Mouse (Mus musculus): ENCODE measurements around the gene Emilin2. TPM values are rescaled to one million over a fixed set of nuclear protein-coding genes. Genes with fewer than 3 reads are reported as not detected.

Gene Emilin2
- polyA plus RNA-seq, 1 experiment = 1.6 TPM

DNA sequence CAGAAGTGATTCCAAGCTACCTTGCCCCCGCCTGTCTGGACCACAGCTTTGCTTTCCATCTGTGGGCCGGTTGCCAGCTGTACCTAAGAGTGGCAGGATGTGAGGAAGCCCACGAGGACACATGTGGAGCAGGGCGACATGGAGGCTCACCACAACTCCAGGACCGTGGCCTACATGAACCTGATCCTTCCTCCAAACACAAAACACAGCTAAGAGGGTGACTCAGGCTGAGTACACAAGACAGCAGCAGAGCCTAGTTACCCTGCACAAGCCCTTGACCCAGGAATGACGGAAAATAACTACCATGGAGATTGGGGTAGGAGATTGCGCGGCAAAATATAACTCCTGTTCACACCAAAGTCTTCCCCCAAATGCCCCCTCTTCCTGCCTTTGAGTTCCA is 44.4 kb downstream of the Emilin2 start:
- DNase-seq (ENCODE audit: extremely low spot score in 1 of 2, low spot score in 1 of 2) = no peak

- no peak for DNase-seq (ENCODE audit: extremely low spot score in 1 of 2, low spot score in 1 of 2)
Measured at GRCm38 (mm10) chr17:71265336-71266051, 46.3 kb downstream of the Emilin2 start.

DNA sequence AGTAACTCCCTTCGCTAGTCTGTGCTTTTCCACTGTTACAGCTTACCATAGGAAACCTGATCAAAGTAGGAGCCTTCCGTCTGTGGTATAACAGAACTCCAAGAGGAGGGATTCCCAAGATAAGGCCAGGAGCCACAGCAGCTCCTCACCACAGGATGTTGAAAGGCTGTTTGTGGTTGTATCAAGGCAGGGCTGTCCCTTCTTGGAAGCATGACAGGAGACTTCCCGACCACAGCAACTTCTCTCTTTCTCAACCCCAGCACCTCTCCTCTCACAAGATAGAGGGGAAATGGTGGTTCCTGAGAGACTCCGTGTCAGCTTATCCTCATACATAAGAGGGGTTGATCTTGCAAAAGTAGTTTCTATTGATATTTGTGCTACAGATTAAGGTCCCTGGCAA is 47.0 kb downstream of the Emilin2 start:
- DNase-seq (ENCODE audit: extremely low spot score in 1 of 2, low spot score in 1 of 2) = no peak

DNA sequence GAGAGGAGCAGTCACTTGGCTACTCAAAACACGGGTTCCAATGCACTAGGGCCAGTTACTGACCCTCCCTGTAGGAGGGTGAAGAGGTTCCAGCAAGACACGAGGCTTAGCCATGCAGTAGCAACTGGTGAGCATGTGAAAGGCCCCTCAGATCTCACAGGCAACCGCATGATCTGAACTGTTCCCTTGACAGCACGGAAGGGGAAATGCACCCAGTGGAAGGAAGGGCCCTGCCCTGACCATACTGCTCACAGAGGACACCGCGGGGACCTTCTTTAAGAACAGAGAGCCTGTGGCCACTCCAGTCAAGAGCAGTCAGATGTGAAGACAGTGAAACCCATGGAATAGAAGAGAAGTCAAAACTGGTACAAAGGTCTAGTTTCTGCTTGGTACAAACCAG is 48.6 kb downstream of the Emilin2 start:
- no peak for DNase-seq (ENCODE audit: extremely low spot score in 1 of 2, low spot score in 1 of 2)

GRCm38 (mm10) chr17:71260658-71261057 is 51.1 kb downstream of the Emilin2 start:
- no peak for DNase-seq (ENCODE audit: extremely low spot score in 1 of 2, low spot score in 1 of 2)

GRCm38 (mm10) chr17:71259727-71260126 is 52.1 kb downstream of the Emilin2 start:
- no peak for DNase-seq (ENCODE audit: extremely low spot score in 1 of 2, low spot score in 1 of 2)

GRCm38 (mm10) chr17:71256806-71257536 is 54.8 kb downstream of the Emilin2 start:
- DNase-seq (ENCODE audit: extremely low spot score in 1 of 2, low spot score in 1 of 2) = no peak

- DNase-seq (ENCODE audit: extremely low spot score in 1 of 2, low spot score in 1 of 2) = no peak
Measured at GRCm38 (mm10) chr17:71256068-71256615, 55.6 kb downstream of the Emilin2 start.

- DNase-seq (ENCODE audit: extremely low spot score in 1 of 2, low spot score in 1 of 2) = no peak
Measured at GRCm38 (mm10) chr17:71254736-71255135, 57.0 kb downstream of the Emilin2 start.

DNA sequence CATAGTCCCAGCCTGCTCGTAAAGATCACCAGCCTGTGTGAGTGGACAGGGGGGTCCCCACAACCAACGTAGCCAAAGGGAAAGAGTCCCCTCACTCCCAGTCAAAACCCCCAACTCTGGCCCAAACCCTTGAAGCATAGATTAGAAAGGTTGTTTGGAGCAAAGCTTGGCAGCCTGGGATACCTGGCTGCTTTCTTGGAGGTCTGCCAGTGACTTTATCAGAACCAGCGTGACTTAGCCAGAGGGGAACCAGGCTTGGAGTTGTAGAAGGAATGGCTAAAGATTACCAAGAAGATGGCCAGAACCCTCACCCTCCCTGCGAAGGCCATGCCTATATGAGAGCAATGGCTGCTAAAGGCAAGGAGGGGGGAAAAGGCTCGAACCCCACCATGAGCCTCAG is 57.7 kb downstream of the Emilin2 start:
- no peak for DNase-seq (ENCODE audit: extremely low spot score in 1 of 2, low spot score in 1 of 2)

DNA sequence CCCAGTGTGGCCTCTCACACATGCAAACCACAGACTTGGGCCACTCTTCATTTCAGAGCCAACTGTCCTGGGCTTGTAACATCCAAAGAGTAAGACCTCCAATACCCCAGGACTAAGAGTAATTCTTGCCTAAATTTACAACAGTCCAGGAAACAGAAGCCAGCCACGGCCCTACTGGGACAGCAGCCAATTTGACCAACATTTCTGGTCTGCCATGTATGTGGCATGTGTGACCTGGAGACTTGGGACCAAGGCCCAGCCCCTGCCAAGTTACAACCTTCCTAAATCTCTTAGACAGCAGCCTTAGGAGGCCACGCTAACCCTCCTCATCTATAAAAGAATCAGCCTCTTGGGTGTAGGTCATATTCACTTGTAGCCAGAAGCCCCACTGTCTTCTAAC is 58.4 kb downstream of the Emilin2 start:
- DNase-seq (ENCODE audit: extremely low spot score in 1 of 2, low spot score in 1 of 2) = no peak

GRCm38 (mm10) chr17:71252101-71252500 is 59.7 kb downstream of the Emilin2 start:
- no peak for DNase-seq (ENCODE audit: extremely low spot score in 1 of 2, low spot score in 1 of 2)

DNA sequence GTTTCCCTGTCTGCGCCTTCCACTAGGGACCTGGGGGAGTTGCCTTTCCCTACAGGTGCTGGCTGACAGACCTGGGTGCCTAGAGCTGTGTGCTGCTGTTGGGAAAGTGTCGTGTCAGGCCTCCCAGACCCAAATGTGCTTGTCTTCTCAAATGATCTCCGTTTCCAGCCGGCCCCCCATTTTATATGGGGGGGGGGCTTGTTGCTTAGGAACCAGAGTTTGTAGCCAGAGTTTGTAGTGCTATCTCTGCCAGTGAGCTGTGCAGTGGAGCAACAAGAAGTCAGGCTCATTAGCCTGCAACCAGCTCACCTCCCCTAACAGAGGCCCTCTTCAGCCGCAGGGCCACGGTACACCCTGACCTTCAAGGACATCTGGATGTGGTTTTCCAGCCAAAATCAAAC is 60.2 kb downstream of the Emilin2 start:
- DNase-seq (ENCODE audit: extremely low spot score in 1 of 2, low spot score in 1 of 2) = no peak

GRCm38 (mm10) chr17:71250819-71251600 is 60.8 kb downstream of the Emilin2 start:
- DNase-seq (ENCODE audit: extremely low spot score in 1 of 2, low spot score in 1 of 2) = peak; percentile 41 to 59

GRCm38 (mm10) chr17:71250046-71250445 is 61.7 kb downstream of the Emilin2 start:
- no peak for DNase-seq (ENCODE audit: extremely low spot score in 1 of 2, low spot score in 1 of 2)

GRCm38 (mm10) chr17:71248963-71249362 is 62.8 kb downstream of the Emilin2 start:
- peak in 1 of 2 experiments; percentile 46 for DNase-seq (ENCODE audit: extremely low spot score in 1 of 2, low spot score in 1 of 2)

- DNase-seq (ENCODE audit: extremely low spot score in 1 of 2, low spot score in 1 of 2) = no peak
Measured at GRCm38 (mm10) chr17:71246022-71246421, 65.8 kb downstream of the Emilin2 start.

- DNase-seq (ENCODE audit: extremely low spot score in 1 of 2, low spot score in 1 of 2) = no peak
Measured at GRCm38 (mm10) chr17:71245133-71245532, 66.6 kb downstream of the Emilin2 start.

DNA sequence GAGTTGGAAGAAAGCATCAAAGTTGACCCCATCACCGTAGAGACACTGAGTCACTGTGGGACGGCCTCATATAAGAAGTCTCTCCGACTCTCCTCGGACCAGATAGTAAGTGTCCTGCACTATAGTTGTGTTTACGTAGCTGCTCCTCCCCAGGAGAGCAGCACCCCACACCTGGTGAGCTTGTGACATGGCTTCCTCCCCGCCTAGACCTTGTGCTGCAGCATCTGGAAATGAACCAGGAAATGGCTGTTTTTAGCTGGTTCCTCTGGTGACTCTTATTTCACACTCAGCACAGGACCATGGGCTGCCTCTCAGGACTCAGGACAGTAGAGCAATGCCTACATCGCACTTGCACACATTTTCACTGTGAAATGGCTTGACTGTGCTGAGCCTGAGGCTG is 69.1 kb downstream of the Emilin2 start:
- DNase-seq (ENCODE audit: extremely low spot score in 1 of 2, low spot score in 1 of 2) = no peak

GRCm38 (mm10) chr17:71240811-71241210 is 71.0 kb downstream of the Emilin2 start:
- no peak for DNase-seq (ENCODE audit: extremely low spot score in 1 of 2, low spot score in 1 of 2)

DNA sequence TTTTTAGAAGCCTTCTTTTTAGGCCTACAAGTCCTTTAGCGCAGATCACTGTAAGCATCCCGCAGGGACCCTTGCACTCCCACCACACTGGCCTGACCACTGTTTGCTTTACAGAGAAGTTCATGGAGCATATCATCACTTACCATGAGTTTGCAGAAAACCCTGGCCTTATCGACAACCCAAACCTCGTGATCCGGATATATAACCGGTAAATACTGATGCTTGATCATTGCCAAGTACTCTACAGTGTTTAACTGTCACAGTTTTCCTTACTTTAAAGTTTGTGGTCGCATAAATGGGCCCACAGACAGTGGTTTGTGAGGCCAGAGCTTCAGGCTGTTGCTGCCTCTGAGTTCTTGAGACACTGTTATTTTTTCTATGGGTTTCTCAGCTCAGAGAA is 73.3 kb downstream of the Emilin2 start:
- no peak for DNase-seq (ENCODE audit: extremely low spot score in 1 of 2, low spot score in 1 of 2)

All from frontal cortex, adult 2 months (tissue).